Mouse (Mus musculus): Measurements from ENCODE around the gene Epop. TPM values are rescaled to one million over a fixed set of nuclear protein-coding genes. Genes with fewer than 3 reads are reported as not detected.

Epop gene
- polyA plus RNA-seq (2012): 70.9 and 85.9 TPM in 2 replicates

GRCm38 (mm10) chr11:97629576-97629975 lies at the start of gene Epop:
Gene Epop (minus strand): TSS chr11:97629702.

DNA sequence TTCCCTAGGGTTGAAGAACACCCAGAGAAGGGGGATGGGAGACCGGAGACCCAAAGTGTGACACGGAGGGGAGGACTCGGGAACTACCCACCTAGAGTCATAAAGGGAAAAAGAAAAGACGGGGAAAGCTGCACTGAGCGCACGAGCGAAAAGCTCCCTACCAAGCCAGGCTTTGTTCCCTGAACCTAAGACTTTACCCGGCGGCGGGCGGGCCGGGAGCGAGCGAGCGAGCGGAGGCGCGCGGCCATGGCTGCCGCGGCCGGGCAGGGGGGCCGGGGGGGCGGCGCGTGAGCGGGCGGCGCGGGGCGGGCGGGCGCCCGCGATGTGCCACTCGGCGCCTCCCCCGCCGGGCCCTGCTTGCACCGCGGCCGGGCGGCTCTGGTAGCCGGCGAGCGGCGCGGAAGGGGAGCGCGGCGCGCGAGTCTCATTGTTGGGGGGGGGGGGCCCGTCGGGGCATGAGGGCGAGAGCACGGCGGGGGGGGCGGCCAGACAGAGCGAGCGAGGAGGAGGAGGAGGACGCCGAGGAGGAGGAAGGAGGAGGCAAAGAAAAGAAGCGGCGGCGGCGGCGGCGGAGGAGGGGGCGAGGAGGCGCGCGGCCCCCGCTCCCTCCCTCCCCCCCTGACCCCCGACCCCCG lies 33.5 kb upstream of the Epop start, which contains the start of gene Mllt6:
Mllt6 (plus strand) TSS at position 522 of the 635 bp plus-strand sequence.

Other genes with a start within 250 kb of the Epop start
- 41.8 and 52.7 TPM in 2 replicates for gene Arhgap23, start 214.2 kb downstream of the Epop start, polyA plus RNA-seq (2012)
- gene 4933428G20Rik, start 129.4 kb downstream of the Epop start, polyA plus RNA-seq (2012): not detected in 2 replicates
- 0.06 and 0.08 TPM in 2 replicates for gene Srcin1, start 53.5 kb downstream of the Epop start, polyA plus RNA-seq (2012)
- 23.3 and 35.3 TPM in 2 replicates for gene Mllt6, start 33.7 kb upstream of the Epop start, polyA plus RNA-seq (2012)
- 3.0 and 3.4 TPM in 2 replicates for gene Cisd3, start 56.1 kb upstream of the Epop start, polyA plus RNA-seq (2012)
- gene Pcgf2, start 70.8 kb upstream of the Epop start, polyA plus RNA-seq (2012): 40.8 and 63.4 TPM in 2 replicates
- 44.8 and 47.2 TPM in 2 replicates for gene Psmb3, start 73.7 kb upstream of the Epop start, polyA plus RNA-seq (2012)
- gene Pip4k2b, start 115.0 kb upstream of the Epop start, polyA plus RNA-seq (2012): 28.9 TPM in 2 replicates
- 15.8 and 22.4 TPM in 2 replicates for gene Cwc25, start 136.9 kb upstream of the Epop start, polyA plus RNA-seq (2012)
- not detected in 2 replicates for gene 1700001P01Rik, start 146.2 kb upstream of the Epop start, polyA plus RNA-seq (2012)
- gene Rpl23, start 152.7 kb upstream of the Epop start, polyA plus RNA-seq (2012): 286 and 333 TPM in 2 replicates
- gene Lasp1, start 169.3 kb upstream of the Epop start, polyA plus RNA-seq (2012): 99.3 and 122 TPM in 2 replicates
- 0.35 and 0.42 TPM in 2 replicates for gene B230217C12Rik, start 211.1 kb upstream of the Epop start, polyA plus RNA-seq (2012)

Data from megakaryocyte-erythroid progenitor cell, adult 5 weeks (primary cell).